Mouse (Mus musculus): ENCODE results near the gene Lpin3.

Lpin3 gene

GRCm38 (mm10) chr2:160933890-160934289 lies 53.4 kb downstream of the Lpin3 start:
- no peak for DNase-seq (ENCODE audit: low read depth, low spot score)

DNA sequence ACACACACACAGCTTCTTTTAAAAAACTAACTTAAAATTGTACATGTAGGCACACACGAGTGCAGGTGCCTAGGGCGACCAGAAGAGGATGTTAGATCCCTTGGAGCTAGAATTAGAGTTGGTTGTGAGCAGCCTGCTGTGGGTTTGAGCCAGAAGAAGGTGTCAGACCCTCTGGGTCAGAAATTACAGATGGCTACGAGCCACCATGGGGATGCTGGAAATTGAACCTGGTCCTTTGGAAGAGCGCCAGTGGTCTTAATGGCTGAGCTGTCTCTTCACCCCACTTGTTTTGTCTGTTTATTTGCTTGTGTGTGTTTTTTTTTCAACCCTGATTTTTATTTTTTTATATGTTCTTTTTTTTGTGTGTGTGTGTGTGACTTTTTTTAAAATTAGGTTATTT lies 54.0 kb downstream of the Lpin3 start:
- no peak for DNase-seq (ENCODE audit: low read depth, low spot score)

GRCm38 (mm10) chr2:160940930-160941709 lies 60.6 kb downstream of the Lpin3 start:
- no peak for DNase-seq (ENCODE audit: low read depth, low spot score)

DNA sequence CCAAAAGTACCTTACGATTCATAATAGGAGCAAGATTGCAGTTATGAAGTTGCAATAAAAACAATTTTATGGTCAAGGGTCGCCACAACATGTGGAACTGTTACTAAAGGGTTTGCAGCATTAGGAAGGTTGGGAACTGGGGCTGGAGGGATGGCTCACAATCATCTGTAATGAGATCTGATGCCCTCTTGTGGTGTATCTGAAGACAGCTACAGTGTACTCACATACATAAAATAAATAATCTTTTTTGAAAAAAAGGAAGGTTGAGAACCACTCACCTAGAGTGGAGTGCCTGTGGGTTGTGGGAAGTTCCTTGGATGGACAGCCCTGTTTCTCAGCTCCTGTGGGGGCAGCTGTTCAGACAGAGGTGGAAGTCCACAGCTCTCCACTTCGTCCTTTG lies 62.0 kb downstream of the Lpin3 start:
- no peak for DNase-seq (ENCODE audit: low read depth, low spot score)

DNA sequence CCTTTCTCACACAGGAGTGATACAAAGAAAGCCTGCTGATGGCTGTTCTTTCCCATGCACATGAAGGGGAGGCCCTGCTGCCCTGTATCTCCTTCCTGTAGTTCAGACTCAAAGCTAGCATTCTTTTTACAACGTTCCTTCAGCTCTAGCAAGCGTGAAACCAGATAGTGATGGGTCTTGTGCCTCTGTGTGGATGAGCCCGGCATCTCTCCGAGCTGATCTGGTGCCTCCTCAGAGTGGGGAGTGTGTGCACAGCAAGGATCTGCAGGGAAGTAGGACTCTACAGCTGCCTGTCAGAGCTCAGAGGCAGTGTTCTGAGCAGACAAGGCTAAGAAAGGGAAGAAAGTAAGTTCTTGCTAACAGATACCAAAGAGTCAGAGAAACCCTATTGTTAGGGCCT lies 71.1 kb downstream of the Lpin3 start:
- DNase-seq (ENCODE audit: low read depth, low spot score) = no peak

GRCm38 (mm10) chr2:160953131-160953873 lies 72.8 kb downstream of the Lpin3 start:
- DNase-seq (ENCODE audit: low read depth, low spot score) = no peak

GRCm38 (mm10) chr2:160954541-160954940 lies 74.1 kb downstream of the Lpin3 start:
- no peak for DNase-seq (ENCODE audit: low read depth, low spot score)

GRCm38 (mm10) chr2:160955331-160955730 lies 74.9 kb downstream of the Lpin3 start:
- DNase-seq (ENCODE audit: low read depth, low spot score) = peak; percentile 17
